Mouse (Mus musculus) MEL-GATA-1-ER (cell line): ENCODE data around the gene Sp1.

ENCODE experiments used
- DNase-seq: peaks from one replicate; pipeline ENCODE4 v3.0.0-alpha.2; 2012; ENCODE audit warnings: low read depth; ENCODE audit errors: extremely low read depth

Sp1 gene

DNA sequence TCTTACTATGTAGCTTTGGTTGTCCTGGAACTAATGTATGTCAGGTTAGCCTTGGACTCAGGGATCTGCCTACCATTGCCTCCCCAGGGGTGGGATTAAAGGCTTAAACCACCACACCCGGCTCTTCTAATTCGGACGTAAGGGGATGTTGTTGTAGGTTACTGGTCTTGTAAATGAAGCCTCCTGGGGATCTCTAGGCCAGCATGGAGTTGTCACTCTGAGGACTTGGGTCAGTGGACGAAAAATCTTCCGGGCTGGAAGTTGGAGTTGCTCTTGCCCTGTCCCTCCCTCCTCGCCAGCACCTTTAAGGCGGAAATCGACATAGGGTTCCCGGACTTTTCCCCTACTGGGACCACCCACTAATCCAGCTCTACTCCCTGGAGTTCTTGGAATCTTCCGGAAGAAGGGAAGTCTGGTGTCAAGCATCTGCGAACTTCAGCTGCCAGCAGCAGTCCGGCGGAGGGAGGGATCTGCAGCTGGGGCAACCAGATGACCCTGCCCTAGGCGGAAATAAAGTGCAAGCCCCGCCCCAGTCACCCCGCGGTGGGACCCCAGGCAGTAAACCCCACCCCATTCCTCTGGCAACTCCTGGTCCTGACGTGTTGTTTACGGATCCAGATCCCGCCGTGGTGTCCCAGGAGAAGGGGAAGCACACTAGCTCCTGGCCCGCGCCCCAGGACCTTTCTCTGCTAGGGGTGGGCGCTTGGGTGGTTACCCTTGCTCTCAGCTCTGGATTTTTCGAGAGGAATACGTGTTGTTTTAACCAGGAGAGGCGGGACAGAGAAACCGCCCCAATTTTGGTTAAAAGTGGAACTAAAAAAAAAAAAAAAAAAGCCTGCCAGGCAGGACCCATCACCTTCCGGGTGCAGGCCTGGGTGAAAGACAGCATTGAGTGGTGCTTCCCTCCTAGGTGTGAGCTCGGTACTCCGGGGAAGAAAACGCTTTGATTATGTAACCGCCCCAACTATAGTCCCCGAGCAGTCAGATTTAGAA, 6.4 kb upstream of the Sp1 start:
- peak; percentile 69 for DNase-seq

DNA sequence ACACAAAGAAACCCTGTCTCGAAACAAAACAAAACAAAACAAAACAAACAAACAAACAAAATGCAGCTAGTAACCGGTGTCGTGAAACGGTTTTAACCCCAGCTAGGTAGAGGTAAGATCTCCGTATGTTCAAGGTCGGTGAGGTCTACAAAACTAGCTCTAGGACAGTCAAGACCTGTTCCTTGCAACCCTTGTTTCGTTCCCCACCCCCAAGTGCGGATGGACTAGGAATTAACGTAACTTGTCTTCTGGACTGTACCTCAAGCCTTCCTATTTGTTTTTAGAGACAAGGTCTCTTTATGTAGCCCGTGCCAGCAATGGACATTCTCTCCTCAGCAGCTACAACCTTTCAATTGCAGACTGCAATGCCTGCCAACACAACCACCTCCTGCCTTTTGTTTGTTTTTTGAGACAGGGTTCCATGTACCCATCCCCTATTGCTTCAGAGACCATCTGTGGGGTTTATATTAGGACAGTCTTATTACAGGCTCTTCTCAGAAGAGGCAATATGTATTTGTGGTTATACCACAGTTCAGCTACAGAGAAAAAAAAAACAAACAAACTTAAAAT, 5.4 kb upstream of the Sp1 start:
- DNase-seq = no peak

DNA sequence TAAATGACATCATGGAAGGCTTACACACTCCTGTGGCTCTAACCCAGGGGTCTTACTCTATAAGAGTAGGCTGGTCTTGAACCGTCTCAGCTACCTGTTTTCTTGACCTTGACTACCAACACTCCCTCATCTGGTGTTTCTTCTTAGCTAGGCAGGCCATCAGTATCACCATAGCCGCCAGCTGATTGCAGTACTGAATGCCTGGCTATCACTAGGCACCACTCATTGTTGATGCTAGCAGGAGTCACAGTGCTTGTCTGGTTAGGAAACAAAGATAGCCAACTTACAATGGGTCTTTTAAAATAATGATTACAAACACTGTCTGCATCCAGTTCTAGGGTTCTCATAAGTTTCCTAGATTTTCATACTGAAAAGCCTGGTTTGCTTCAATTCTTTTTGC, 4.7 kb upstream of the Sp1 start:
- no peak for DNase-seq

DNA sequence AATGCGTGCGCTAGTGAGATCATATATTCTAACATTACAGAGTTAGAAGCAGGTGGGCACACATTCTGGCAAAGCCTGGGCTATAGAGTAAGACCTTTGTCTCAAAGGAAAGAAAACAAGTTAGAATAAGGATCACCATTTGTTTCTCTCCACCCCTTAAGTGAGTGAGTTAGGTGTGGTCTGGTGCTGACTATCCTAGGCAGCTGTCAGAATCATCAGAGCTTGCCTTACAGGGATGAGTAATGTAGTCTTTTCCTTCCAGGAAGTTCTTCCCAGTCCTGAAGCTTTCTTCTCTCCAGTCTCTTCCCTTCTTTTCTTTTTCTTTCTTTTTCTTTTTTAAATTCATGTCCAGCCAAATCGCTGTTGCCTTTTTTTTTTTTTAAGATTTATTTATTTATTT, 3.7 kb upstream of the Sp1 start:
- no peak for DNase-seq

DNA sequence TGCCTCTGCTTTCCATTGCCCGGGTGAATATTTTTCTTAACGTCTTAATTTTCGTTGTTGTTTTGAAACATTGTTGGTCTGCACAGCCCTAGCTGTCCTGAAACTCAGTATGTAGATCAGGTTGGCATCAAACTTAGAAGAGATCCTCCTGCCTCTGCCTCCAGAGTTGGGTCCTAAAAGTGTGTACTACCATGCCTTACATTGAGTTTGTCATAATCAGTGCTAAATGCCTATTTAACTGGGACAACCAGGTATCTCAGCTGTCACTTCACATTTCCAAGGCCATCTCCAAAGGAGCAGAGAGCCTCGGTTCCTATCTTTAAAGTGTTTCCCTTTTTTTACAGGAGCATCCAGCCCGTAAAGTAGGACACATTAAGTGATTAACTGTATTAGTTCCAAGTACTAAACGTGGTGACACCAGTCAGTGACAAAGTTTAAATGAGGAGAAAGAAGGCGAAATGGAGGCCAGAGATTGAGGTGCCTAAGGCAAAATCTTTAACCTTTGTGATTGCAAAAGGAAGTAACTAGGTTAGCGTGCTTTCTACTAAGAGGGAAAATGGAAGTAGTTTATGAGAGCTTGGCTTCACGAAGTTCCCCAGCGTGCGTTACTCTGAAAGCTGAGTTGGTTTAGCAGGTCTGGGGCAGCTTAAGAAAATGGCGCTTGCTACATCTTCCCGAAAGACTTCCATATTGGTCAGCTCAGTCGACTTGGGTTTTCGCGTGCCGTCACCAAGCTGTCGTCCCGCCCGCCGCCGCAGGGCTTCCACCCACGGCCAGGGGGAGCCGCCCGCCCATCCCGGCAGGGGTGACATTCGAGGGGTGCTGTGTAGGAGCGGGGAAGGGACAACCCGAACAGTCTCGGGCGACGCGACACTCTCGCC, 1.1 kb upstream of the Sp1 start:
- DNase-seq = peak; percentile 67

DNA sequence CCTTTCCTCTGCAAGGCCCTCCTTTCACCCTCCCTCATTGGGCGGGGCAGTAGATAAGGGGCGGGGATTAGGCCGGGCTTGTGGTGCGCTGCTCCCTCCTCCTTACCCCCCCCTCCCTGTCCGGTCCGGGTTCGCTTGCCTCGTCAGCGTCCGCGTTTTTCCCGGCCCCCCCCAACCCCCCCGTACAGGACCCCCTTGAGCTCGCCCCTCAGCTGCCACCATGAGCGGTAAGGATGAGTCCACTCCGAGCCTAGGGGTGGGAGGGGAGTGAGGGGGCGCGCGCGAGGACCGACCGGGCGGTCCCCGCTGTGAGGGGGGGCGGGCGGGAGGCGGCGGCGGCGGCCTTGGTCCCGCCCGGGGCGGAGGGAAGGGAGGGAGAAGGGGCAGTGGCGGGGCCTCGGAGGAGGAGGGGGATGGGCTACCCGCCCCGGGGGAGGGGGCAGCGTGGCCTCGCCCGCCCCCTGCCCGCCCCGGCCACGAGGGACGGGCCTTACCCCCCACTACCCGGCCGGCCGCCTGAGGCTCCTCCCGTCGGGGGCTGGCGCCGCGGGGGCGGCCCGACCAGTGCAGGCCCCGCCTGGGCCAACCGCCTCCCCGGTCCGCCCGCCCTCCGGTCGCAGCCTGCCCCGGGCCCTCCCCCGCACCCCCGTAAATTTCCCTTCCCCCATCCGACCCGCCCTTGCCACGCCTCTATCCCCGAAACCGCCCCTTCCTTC, 411 bp downstream of the Sp1 start:
- DNase-seq = no peak

DNA sequence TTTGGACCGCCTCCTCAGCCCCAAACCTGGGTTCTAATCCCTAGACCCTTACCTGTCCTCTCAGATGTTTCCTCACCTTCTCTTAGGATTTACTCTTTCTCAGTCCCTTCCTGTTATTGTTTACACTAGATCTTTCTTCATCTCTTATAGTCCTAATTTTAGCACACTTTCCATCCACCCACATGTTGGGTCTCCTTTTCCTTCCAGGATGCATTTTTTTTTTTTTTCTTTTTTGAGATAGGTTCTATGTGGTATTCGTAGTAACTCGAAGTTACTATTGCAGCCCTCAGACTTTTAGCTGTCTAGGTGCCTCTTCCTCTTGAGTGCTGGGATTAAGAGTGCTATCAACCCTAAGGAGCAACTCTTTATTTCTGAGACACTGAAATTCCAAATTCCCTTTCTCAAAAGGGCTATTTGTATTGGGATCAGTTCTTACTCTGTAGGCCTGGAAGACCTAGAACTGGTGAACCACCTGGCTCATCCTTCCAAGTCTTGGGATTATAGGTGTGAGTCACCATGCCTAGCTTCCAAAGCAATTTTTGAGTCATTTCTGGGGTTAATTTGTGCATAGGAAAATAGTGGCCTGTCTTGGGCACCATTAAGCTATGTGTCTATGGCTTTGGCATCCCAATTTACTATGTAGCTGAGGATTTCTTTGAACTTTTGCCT, 1.1 kb downstream of the Sp1 start:
- DNase-seq = no peak

DNA sequence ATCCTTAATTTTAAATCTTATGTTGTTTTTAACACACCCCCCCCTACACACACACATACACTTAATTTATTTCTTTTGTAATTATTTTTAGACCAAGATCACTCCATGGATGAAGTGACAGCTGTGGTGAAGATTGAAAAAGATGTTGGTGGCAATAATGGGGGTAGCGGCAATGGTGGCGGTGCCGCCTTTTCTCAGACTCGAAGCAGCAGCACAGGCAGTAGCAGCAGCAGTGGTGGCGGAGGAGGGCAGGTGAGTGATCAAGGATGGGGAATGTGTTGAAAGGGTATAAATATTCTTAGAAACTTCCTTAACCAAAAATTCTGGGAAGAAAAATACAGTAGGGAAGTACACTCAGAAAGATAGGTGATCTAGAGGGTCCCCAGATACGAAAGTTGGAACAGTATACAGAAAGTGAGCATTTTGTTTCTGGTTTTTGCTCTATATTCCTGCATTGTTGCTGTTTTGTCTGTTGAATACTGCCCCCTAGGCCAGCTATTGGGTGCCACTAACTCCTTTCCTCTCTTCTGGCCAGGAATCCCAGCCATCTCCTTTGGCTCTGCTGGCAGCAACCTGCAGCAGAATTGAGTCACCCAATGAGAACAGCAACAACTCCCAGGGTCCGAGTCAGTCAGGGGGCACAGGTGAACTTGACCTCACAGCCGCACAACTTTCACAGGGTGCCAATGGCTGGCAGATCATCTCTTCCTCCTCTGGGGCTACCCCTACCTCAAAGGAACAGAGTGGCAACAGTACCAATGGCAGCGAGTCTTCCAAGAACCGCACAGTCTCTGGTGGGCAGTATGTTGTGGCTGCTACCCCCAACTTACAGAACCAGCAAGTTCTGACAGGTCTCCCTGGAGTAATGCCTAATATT, 2.0 kb downstream of the Sp1 start:
- no peak for DNase-seq

DNA sequence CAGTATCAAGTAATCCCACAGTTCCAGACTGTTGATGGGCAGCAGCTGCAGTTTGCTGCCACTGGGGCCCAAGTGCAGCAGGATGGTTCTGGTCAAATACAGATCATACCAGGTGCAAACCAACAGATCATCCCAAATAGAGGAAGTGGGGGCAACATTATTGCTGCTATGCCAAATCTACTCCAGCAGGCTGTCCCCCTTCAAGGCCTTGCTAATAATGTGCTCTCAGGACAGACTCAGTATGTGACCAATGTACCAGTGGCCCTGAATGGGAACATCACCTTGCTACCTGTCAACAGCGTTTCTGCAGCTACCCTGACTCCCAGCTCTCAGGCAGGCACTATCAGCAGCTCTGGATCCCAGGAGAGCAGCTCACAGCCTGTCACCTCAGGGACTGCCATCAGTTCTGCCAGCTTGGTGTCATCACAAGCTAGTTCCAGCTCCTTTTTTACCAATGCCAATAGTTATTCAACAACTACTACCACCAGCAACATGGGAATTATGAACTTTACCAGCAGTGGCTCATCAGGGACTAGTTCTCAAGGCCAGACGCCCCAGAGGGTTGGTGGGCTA, 2.7 kb downstream of the Sp1 start:
- no peak for DNase-seq

DNA sequence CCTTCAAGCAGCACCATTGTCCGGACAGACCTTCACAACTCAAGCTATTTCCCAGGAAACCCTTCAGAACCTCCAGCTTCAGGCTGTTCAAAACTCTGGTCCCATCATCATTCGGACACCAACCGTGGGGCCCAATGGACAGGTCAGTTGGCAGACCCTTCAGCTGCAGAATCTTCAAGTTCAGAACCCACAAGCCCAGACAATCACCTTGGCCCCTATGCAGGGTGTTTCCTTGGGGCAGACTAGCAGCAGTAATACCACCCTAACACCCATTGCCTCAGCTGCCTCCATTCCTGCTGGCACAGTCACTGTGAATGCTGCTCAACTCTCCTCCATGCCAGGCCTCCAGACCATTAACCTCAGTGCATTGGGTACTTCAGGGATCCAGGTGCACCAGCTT, 3.3 kb downstream of the Sp1 start:
- DNase-seq = no peak

DNA sequence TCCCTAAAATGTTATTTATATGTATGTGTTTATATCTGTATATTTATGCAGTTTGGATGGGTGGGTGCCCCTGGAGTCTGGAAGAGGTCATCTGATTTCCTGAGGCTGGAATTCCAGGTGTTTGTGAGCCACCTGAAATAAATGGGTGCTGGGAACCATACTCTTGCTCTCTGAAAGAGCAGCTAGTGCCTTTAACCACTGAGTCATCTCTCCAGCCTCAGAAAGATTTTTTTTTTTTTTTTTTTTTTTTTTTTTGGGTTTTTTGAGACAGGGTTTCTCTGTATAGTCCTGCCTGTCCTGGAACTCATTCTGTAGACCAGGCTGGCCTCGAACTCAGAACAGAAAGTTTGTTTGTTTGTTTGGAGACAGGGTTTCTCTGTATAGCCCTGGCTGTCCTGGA, 5.1 kb downstream of the Sp1 start:
- DNase-seq = no peak

DNA sequence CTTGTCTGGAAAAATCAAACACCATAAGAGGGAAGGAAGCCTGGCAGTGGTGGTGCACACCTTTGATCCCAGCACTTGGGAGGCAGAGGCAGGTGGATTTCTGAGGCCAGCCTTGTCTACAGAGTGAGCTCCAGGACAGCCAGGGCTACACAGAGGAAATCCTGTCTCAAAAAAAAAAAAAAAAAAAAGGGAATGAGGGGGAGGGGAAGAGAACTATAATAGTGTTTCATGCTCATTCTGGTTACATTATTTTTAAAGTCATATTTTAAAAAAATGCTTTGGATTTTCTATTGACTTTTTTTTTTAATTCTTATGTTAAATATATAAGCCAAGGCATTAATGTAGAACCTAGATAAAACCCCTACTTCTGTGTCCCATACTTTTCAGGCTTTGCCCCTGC, 7.7 kb downstream of the Sp1 start:
- DNase-seq = no peak

DNA sequence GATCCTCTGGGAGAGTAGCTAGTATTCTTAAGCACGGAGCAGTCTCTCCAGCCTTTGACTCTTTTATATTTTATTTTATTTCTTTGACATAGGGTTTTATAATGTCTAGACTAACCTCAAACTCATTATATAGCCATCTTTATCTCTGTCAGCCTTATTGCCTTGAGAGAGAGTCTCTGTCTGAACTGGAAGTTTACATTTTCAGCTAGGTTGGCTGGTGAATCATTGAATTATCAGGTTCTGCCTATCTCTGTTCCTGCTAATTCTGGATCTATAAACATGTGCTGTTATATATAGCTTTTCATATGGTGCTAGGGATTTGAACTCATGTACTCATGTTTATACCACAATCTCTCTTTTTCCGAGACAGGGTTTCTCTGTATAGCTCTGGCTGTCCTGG, 11.6 kb downstream of the Sp1 start:
- no peak for DNase-seq

DNA sequence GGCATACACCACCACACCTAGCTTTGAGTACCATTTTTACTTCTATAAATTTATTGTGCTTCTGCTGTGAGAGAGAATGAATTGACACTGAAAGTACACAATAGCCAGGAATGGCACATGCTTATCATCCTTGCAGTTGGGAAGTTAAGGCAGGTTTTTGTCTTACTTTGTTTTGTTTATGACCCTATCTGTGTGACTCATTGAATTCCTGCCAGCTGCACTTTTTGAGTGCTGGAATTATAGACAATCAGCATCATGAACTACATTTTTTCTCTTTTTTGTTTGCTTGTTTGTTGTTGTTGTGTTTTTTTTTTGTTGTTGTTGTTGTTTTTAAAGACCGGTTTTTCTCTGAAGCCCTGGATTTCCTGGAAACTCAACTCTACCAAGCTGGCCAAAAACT, 15.0 kb downstream of the Sp1 start:
- no peak for DNase-seq

DNA sequence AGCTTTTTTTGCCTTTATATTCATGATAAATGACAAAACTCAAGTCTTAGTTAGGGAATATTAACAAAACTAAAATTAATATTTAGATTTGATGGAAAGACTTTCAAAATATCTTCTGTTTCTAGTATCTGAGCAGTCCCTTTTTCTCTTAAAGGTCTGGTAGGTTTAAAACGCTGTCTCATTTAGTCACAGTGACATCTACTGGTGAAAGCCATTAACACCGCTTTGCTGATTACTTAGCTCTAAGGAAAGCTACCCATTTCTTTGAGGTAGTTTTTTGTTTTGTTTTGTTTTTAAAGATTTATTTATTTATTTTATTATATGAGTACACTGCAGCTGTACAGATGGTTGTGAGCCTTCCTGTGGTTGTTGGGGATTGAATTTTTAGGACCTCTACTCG, 15.5 kb downstream of the Sp1 start:
- peak; percentile 70 for DNase-seq

DNA sequence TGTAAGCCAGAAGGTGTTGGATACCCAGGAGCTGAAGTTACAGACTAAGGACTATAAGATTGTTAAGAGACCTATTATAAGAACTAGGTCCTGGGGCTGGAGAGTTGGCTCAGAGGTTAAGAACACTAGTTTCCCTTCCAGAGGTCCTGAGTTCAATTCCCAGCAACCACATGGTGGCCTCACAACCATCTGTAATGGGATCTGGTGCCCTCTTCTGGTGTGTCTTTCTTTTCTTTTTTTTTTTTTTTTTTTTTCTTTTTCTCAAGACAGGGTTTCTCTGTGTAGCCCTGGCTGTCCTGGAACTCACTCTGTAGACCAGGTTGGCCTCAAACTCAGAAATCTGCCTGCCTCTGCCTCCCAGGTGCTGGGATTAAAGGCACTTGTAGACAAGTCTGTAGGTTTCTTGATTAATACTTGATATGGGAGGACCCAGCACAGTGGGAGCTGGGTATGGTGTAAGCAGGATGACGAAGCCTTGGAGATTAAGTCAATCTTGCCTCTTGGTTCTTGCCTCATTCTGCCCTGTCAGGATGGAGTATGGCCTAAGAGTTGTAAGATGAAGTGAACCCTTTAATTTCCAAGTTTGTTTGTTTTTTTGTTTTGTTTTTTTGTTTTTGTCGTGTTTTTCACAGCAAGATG, 17.8 kb downstream of the Sp1 start:
- no peak for DNase-seq

DNA sequence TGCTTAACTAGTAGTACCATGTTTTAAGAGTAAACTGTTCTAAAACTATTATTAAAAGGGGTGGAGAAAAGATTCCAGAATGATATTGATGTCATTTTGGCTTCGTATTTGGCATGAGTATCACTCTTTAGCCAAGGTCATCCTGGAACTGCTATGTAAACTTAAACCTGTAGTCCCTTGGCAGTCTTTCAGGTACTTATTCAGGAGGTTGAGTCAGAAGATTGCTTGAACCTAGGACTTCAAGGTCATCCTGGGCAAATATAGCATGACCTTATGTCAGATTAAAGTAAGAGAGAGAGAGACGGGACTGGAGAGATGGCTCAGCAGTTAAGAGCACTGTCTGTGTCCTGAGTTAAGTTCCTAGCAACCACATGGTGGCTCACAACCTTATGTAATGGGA, 18.7 kb downstream of the Sp1 start:
- DNase-seq = no peak

DNA sequence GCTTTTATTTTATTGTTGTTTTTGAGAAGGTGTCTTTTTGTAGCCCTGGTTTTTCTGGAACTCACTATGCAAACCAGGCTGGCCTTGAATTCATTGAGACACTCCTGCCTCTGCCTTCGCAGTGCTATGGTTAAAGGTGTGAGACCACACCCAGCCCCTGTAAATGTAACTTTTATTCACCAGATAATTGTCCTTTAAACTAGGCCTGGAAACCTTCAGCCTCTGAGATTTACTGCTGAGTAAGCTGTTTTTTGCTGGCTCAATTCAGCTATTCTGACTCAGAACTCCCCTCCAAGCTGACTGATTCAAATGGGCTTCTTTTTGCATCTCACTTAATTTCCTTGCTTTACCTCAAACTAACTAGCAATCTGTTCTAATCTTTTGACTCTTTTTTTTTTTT, 21.0 kb downstream of the Sp1 start:
- no peak for DNase-seq

DNA sequence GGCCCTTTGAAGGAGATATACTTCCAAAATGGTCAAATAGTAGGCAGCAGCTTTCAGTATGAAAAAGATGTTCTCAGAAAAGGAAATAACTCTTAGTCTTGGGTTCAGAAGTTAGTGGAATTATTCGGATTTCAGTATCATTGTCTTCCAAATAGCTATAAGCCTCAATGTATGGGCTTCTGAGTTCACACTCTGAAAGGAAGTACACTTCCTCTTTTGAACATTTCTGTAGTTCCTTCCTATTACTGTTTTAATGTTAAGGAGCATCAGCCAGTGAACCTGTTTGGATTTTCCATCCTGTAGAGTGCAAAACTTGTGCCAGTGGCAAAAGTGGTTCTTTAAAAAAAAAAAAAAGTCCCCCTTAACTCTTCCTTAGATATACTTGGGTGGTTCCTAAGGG, 26.1 kb downstream of the Sp1 start:
- peak; percentile 41 for DNase-seq
